Mouse (Mus musculus) cerebellum, adult 11-12 months (tissue): ENCODE measurements at regions not wholly inside any gene's neighbourhood (a gene's known extent, or its start where the extent isn't known, plus 50 kb on each side); places are given as distances from the start of the nearest gene placed in this dataset.
"Not testable (repeated sequence)": the region's sequence is repeated elsewhere in the genome, so short reads cannot be mapped to it uniquely, and the experiment has no call there.

Source experiments
- DNase-seq: peaks from one replicate; pipeline ENCODE4 v3.0.0; 2022

DNA sequence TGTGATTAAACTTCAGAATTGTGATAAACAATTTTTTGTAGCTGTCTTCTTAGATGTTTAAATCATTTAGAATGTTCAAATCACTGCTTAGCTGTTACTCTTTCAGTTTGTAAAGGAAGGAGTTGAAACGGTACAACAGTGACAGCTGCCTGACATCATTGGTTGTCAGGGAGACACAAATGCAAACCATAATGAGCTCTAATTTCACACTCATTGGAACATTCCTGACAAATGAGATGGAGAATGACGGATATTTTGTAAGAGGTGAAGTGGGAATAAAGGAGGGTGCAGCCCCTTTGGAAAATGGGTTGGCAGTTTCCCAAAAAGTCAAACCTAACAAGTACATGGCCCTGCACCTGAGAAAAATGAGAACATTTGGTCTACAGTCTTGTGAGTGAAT is 62.5 kb downstream of the Rad51ap2 start:
- DNase-seq: no peak

- no peak for DNase-seq
These were observed 107.0 kb downstream of the Rad51ap2 start for GRCm38 (mm10) chr12:11562891-11563290.

GRCm38 (mm10) chr12:11570160-11570559 is 114.3 kb downstream of the Rad51ap2 start:
- no peak for DNase-seq

DNA sequence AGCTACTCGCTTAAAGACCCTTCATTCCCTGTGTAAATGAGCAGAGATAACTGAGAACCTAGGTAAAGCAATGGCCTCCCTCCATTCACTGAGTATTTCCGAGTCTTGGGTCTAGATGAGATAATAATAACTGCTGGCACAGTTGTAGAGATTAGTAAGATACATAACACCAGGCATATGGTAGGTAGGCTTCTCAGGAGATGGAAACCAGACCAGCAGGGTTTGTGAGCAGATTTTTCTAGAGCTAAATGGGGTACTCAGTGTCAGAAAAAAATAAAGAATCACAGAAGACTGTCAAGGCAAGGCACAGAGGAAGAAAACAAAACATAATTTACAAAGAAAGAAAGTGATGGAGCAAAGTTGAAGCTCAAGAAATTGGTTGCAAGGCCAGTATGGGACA is 148.1 kb downstream of the Rad51ap2 start:
- DNase-seq: no peak

GRCm38 (mm10) chr12:11608733-11609132 is 152.9 kb downstream of the Rad51ap2 start:
- peak; percentile 7 for DNase-seq

DNA sequence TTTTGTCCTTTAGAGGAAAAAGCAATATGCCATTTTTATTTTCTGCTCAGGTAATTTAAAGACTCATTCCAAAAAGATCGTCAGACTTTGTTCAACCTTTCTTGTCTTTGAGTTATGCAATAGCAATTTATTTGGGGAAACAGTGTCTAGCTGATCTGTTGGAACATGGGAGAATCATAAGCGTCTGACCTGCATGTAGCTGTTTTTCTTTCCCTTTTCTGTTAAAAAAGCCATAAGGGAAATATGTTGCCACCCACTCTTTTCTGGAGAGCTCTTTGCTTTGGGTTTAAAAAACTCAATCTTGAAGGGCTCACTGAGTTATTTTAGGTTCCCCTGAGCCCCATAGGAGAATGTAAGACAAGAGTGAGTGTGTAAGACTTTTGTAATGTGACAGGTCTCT is 155.8 kb downstream of the Rad51ap2 start:
- DNase-seq: no peak

DNA sequence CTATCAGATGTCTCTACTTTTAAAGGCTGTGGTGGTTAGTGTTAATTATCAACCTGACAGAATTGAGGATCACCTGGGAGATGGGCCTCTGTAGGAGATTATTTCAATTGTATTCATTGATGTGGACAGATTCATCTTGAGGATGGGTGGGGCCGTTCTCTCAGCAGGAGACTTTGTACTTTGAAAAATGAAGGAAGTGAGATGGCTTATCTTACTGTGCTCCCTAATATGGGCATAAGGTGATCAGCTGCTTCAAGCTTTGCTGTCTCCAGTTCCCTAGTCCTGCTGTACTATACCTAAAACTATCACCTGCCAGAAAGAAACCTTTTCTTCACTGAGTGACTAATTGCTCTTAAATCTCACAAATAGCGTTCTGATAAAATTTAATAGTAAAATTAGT is 159.4 kb downstream of the Rad51ap2 start:
- no peak for DNase-seq

- no peak for DNase-seq
These were observed 167.7 kb downstream of the Rad51ap2 start for GRCm38 (mm10) chr12:11623561-11623960.

DNA sequence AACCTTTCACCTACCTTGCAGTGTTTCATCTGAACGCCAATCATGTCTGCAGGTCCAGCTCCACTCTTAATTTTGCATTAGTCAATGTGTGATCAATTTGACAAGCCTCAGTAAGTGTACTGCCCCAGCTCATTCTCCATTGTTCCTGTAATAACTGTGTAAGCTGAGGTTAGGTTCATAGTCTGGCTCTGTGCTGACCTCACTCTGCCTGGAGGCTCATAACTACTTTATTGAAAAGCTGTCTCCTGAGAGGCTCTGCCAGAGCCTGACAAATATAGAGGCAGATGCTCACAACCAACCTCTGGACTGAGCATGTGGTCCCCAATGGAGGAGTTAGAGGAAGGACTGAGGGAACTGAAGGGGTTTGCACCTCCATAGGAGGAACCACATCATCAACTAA is 174.3 kb downstream of the Rad51ap2 start:
- no peak for DNase-seq

- no peak for DNase-seq
These were observed 175.9 kb downstream of the Rad51ap2 start for GRCm38 (mm10) chr12:11631790-11632189.

DNA sequence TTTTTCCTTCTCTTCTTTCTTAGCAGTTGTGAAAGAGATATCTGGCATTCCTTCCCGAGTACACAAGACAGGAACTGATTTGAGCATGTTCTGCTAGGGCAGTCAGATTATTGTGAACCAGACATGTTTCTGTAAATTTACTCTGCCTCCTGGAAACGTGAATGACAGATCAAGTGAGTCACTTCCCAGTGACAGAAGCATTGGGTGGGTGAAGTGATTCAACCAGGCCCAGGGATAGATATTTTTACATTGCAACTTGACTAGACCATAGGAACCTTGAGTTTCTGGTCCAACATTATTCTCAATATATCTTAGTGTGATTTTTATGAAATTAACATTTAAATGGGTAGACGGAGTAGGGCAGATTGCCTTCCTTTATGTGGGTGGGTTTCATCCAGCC is 217.4 kb downstream of the Rad51ap2 start:
- DNase-seq: no peak

DNA sequence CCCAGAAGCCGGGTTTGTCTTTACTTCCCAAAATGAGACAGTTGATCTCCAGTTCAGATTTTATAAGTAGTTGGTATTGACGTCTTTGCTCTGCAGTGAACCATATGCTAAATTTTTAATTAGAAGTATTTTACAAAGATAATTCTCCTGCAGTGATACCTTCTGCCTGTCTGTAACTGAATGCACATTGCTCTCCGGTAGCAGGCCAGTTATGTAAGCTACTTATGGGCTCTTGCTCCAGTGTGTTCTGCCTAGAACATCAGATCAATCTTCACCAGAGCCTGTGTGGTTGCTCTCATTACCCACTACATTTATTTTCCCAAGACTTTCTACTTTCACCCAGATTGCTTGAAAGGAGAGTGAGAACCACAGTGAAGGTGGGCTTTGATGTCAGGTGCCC is 238.9 kb downstream of the Rad51ap2 start:
- no peak for DNase-seq

- DNase-seq: no peak
These were observed 253.2 kb downstream of the Rad51ap2 start for GRCm38 (mm10) chr12:11708879-11709602.

GRCm38 (mm10) chr12:11717633-11718032 is 261.8 kb downstream of the Rad51ap2 start:
- DNase-seq: no peak

DNA sequence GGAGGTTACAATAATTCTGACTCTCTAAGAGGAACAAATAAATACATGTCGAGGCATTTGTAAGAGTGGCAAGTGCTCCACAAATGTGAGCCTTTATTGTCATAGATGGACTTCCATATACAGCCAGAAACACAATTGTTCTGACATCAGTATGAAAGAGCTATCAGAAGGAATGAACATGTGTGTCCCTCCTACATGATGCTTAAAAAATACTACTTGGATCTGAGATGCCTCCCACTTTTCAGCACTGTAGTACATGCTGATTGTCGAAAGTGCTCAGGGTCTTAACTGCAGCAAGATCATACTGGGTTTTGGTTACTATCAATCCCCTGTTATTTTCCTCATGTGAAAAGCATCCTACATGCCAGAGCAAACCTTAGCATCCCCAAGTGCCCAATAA is 295.6 kb downstream of the Rad51ap2 start:
- DNase-seq: no peak

GRCm38 (mm10) chr12:11754184-11754907 is 298.5 kb downstream of the Rad51ap2 start:
- DNase-seq: no peak

GRCm38 (mm10) chr12:11802326-11802725 is 346.4 kb downstream of the Rad51ap2 start:
- no peak for DNase-seq

- DNase-seq: no peak
These were observed 347.3 kb downstream of the Rad51ap2 start for GRCm38 (mm10) chr12:11803162-11803561.

DNA sequence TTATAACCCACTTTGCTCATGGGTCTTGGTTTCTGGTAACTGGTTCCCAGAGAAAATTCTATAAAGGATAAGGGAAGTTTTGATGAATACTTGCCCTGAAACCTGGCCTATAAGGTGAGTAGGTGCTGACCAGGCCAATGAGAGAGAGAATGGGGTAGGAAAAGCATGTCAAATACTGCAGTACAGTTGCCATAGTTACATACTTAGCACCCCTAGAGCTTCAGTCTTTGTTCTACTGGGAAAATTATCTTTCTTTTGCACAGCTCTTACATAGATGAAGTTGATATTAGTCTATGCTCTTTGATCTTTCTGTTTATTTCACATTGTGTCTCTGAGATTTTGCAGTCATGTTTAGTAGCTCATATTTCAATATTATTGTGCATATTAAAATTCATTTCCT is 373.8 kb downstream of the Rad51ap2 start:
- DNase-seq: no peak

DNA sequence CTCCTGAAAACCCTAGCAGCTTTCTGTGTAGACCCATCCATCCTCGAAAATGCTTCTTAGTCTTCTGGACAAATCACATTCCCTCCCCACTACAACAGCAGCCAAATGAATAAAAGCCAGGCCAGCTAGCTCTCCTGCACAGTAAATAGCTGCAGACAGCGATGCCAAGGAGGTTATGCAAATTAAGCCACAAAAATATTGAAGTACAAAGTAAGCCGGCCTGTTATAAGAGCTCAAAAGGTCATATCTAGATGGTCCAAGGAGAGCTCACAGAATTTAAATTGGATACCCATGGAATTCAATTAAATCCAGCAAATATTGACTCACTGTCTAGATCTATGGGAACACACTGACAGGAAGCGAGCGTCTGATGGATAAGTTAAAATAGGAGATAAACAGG is 375.4 kb downstream of the Rad51ap2 start:
- DNase-seq: no peak

GRCm38 (mm10) chr12:11837819-11838472 is 382.1 kb downstream of the Rad51ap2 start:
- no peak for DNase-seq

- DNase-seq: no peak
These were observed 395.2 kb downstream of the Rad51ap2 start for GRCm38 (mm10) chr12:11851034-11851433.

DNA sequence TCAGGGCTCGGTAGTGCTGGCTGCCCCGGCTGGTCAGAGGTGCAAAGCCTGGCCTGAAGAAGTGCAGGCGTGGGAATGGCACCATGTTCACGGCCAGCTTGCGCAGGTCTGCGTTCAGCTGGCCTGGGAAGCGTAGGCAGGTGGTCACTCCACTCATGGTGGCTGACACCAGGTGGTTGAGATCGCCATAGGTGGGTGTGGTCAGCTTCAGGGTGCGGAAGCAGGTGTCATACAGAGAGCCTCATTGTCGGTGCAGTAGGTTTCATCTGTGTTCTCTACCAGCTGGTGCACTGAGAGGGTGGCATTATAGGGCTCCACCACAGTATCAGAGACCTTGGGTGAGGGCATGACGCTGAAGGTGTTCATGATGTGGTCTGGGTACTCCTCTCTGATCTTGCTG is 380.1 kb upstream of the Fam49a start:
- DNase-seq: not testable (repeated sequence)

GRCm38 (mm10) chr12:11887291-11887690 is 374.6 kb upstream of the Fam49a start:
- DNase-seq: no peak
